Mouse (Mus musculus) stomach, embryonic 15.5 days (tissue): ENCODE data around the gene Slc9a9. TPM values are rescaled to one million over a fixed set of nuclear protein-coding genes. Genes with fewer than 3 reads are reported as not detected.

Source experiments
- ATAC-seq: fragments of 200-750 bp; cut with Nextera tagmentation; 2 replicates; pipeline ENCODE4 v1.8.0; 2017; ENCODE audit warnings: low read depth, moderate number of reproducible peaks, moderate TSS enrichment; ENCODE audit not compliant: insufficient read depth, low FRiP score
- H3K27ac ChIP-seq: fragments of 300-500 bp; sonication (generic); 2 replicates; pipeline ENCODE4 v1.5.1; 2015; ENCODE audit warnings: mild to moderate bottlenecking, inconsistent platforms
- H3K27me3 ChIP-seq: fragments of 300-500 bp; sonication (generic); replicated peaks from 2 replicates; pipeline ENCODE4 v1.6.1; 2015; ENCODE audit warnings: inconsistent platforms
- H3K36me3 ChIP-seq: fragments of 300-500 bp; sonication (generic); 2 replicates; pipeline ENCODE4 v1.6.1; 2015; ENCODE audit warnings: inconsistent platforms
- H3K4me1 ChIP-seq: fragments of 300-500 bp; sonication (generic); 2 replicates; pipeline ENCODE4 v1.6.1; 2015; ENCODE audit warnings: inconsistent platforms
- H3K4me2 ChIP-seq: fragments of 300-500 bp; sonication (generic); 2 replicates; pipeline ENCODE4 v1.6.1; 2015; ENCODE audit warnings: mild to moderate bottlenecking, inconsistent platforms
- H3K4me3 ChIP-seq: fragments of 300-500 bp; sonication (generic); replicated peaks from 2 replicates; pipeline ENCODE4 v1.5.1; 2015; ENCODE audit warnings: inconsistent platforms
- H3K9ac ChIP-seq: fragments of 300-500 bp; sonication (generic); 2 replicates; pipeline ENCODE4 v1.6.1; 2015; ENCODE audit warnings: inconsistent platforms
- H3K9me3 ChIP-seq: fragments of 300-500 bp; sonication (generic); 2 replicates; pipeline ENCODE4 v1.6.1; 2016; ENCODE audit warnings: inconsistent platforms
- WGBS: fragments of 180-500 bp; shearing (Covaris S2); methylation state at CpG from one replicate; pipeline ENCODE4 v1.1.7; 2015; 5-methylcytosine and 5-hydroxymethylcytosine counted together
- polyA plus RNA-seq: library from polyadenylated mRNA; unstranded; fragments of >200 nt; fragmentation: Nextera tagmentation; extraction: Ambion mirVana; gene quantifications from 2 replicates; pipeline ENCODE4 v1.2.1, GENCODE M21; 2015

The Slc9a9 gene
- polyA plus RNA-seq, 1 experiment from 2014 or later = 3.9 TPM

DNA sequence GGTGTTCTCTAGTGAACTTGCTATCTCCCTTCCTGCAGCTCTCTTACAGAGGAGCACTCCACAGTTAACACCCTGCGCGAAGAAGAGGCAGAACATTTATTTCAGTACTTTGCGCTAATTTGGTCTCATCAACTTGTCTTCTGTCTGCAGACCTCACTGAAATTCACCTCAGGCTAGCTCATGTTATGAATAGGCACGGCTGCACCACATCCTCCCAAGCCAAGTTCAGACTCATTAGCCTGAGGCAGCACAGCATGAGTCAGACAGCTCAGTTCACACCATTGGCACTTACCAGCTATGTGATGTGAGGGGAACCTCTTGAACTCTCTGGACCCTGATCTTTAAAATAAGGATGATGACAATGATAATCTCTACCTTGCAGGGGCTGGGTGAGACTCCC is 482.0 kb downstream of the Slc9a9 start:
- 75% methylated on average over 4 of the region's 4 CpGs for WGBS
- H3K4me2 ChIP-seq = no peak overlapping the region
- no peak for ATAC-seq
- H3K27me3 ChIP-seq = no peaks in the 10 kb centered on the region
- H3K4me1 ChIP-seq = no peaks in the 10 kb centered on the region
- H3K4me3 ChIP-seq = no peak overlapping the region
- no peaks in the 10 kb centered on the region for H3K36me3 ChIP-seq
- no peaks in the 10 kb centered on the region for H3K9me3 ChIP-seq
- no peak overlapping the region for H3K9ac ChIP-seq
- no peak overlapping the region for H3K27ac ChIP-seq

DNA sequence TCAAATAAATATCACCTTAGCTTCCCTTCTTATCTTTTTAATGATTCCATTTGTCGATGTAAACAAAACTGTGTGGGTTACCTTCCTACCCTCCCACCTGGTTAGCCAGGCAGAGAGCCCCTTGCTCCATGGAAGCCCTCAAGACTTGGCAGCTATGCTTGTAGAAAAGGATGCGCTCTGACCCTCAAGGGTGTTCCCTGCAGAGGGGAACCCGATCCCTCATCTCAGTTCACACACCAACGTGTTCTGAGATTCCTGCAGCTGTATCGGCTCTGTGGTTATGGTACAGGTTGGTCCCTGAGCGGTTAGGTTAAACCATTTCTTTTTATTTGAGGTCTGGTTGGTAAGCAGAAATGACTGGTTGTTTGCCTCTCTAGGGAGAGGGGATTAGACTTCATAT is 484.3 kb downstream of the Slc9a9 start:
- ATAC-seq = no peak
- H3K4me3 ChIP-seq = no peak overlapping the region
- H3K27ac ChIP-seq = no peak overlapping the region
- no peaks in the 10 kb centered on the region for H3K36me3 ChIP-seq
- H3K4me2 ChIP-seq = no peak overlapping the region
- no peaks in the 10 kb centered on the region for H3K27me3 ChIP-seq
- no peaks in the 10 kb centered on the region for H3K4me1 ChIP-seq
- WGBS = 73% methylated on average over 6 of the region's 6 CpGs
- no peaks in the 10 kb centered on the region for H3K9me3 ChIP-seq
- no peak overlapping the region for H3K9ac ChIP-seq

DNA sequence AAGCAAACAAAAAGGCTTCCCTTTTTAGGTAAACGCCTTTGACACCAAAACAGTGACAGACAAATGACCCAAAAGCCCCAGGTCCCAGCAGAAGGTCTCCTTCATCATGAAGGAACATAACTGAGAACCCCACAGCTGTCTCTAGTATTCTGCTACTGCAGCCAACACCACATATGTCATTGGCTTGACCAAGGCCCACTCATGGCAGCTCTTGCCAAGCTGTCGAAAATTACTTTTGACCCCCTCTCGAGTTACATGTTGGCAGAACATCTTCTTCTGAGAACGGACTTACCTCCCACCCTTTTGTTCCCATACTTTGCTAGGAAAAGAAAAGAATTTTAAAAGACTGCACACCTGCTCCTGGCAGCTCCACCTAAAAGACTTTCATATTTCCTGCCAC is 488.2 kb downstream of the Slc9a9 start:
- 50% methylated on average over 4 of the region's 4 CpGs for WGBS
- ATAC-seq = no peak
- no peak overlapping the region for H3K4me2 ChIP-seq
- no peaks in the 10 kb centered on the region for H3K27me3 ChIP-seq
- H3K4me3 ChIP-seq = no peak overlapping the region
- no peaks in the 10 kb centered on the region for H3K9me3 ChIP-seq
- H3K27ac ChIP-seq = no peak overlapping the region
- H3K36me3 ChIP-seq = no peaks in the 10 kb centered on the region
- no peaks in the 10 kb centered on the region for H3K4me1 ChIP-seq
- H3K9ac ChIP-seq = no peak overlapping the region

DNA sequence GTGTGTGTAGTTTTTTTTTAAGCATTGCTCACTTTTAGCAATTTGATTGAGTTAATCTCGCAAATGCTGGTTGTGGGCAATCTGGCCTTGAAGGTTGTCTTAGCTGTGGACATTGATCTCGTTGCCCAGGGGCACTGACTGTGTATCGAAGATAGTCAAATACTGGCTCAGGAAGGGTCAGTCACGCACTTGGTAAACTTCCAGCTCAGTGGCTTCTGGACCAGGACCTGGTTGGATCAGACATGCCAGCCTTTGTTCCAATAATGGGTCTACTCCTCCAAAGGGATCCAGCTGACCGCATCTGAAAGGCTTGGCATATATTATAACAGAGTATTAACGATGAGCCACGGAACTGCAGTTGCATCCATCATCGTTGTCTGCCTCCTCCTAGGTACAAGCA is 489.2 kb downstream of the Slc9a9 start:
- Histone ChIP-seq H3K4me3 (no peak overlapping the region), H3K9ac (no peak overlapping the region), H3K27ac (no peak overlapping the region), H3K36me3 (no peaks in the 10 kb centered on the region), H3K4me1 (no peaks in the 10 kb centered on the region), H3K27me3 (no peaks in the 10 kb centered on the region), H3K9me3 (no peaks in the 10 kb centered on the region), H3K4me2 (no peak overlapping the region)
- ATAC-seq = no peak
- 81% methylated on average over 8 of the region's 8 CpGs for WGBS

DNA sequence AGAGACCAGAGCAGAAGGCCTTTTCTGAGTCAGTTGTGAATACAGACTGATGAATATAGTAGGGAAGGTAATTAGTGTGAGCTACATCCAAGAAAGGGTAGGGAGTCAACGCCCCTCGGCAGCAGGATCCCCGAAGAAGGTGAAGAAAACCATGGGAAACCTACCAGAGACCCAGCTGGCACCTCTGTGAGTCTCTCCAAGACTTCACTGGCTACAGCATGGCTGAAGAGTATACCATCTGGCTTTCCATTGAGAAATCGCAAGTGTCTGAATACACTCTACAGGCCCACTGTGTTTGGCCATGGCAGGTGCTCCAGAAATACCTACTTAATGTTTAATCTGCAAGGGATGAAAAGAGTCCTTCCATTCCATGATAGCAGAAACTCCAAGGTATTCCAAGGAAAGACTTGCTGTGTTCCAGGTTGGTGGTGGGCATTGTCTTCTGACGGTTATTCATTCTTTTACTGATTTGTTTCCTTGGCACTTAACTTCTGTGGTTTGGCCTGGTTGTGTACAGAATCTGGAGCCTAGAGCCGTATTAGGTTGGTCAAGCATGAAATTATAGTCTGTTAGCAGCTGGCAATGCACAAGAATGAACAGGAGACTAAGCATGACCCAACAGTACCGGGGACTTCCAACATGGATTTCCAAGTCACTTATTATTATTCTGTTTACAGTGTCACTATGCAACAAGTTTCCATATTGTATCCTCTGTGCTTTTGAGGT is 491.0 kb downstream of the Slc9a9 start:
- H3K27ac ChIP-seq = no peak overlapping the region
- 88% methylated on average over 7 of the region's 7 CpGs for WGBS
- no peaks in the 10 kb centered on the region for H3K27me3 ChIP-seq
- no peaks in the 10 kb centered on the region for H3K4me1 ChIP-seq
- H3K4me3 ChIP-seq = no peak overlapping the region
- no peaks in the 10 kb centered on the region for H3K9me3 ChIP-seq
- H3K36me3 ChIP-seq = no peaks in the 10 kb centered on the region
- no peak overlapping the region for H3K9ac ChIP-seq
- no peak overlapping the region for H3K4me2 ChIP-seq
- no peak for ATAC-seq

DNA sequence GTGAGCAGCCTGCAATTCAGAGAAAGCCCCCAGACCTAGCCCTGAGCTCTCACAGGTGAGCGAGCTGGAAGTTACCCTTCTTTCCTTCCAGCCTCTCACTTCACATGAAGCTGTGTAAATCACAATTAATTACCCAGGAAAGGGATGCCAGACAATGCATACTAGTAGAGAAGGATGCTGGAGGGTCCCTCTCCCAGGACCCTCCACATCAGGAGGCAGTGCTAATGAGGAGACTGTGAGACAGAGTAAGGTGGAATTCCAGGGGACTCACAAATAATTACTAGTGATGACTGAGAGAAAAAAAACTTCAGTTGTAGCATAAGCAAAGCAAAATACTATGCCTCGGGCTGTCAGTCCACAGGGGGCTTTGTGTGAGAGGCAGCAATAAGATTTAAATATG is 492.0 kb downstream of the Slc9a9 start:
- H3K4me3 ChIP-seq = no peak overlapping the region
- no peak for ATAC-seq
- H3K9me3 ChIP-seq = no peaks in the 10 kb centered on the region
- no peak overlapping the region for H3K9ac ChIP-seq
- H3K4me2 ChIP-seq = no peak overlapping the region
- no peaks in the 10 kb centered on the region for H3K36me3 ChIP-seq
- no peak overlapping the region for H3K27ac ChIP-seq
- 65% methylated on average over 2 of the region's 2 CpGs for WGBS
- H3K4me1 ChIP-seq = no peaks in the 10 kb centered on the region
- H3K27me3 ChIP-seq = no peaks in the 10 kb centered on the region

DNA sequence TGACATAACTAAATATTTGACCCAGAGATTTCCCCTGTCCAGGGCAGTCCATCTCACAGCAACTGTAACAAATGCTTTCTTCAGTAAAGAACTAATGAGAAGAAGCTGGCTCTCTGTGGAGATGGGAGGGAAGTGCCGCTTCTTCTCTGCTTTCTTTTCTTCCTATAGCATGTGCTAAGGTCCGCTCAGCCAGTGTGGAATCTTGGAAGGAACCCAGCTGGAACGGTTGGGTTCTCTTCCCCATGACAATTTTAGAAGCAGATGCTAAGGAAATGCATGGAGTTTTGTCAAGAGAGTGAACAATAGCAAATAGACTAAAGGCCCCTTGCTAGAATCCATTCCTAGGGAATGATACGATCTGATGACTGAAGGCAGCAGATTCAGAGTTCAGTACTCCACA is 496.5 kb downstream of the Slc9a9 start:
- 70% methylated on average over 4 of the region's 4 CpGs for WGBS
- Histone ChIP-seq H3K9ac (no peak overlapping the region), H3K4me2 (no peak overlapping the region)

DNA sequence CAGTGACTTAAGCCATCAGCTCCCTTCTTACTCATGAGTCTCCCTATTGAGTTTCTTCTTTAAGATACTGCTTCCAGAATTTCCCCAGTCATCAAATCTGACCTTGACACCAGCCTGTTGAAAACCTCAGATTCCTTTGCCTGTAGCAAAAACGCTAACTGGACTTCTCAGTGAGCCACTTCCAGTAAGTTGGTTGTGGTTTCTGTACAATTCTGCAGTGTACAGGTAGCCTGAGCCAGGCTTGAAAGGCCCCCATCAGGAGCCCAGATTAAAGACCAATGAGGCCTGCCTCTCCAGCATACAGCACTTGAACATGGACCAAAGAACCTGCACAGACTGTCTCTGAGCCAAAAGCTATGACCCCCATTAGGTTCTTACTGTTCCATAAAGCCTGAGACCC is 498.1 kb downstream of the Slc9a9 start:
- ATAC-seq = no peak
- H3K36me3 ChIP-seq = no peaks in the 10 kb centered on the region
- 68% methylated on average over 1 of the region's 1 CpGs for WGBS

More for the DNA sequence above, 496.5 kb downstream of the Slc9a9 start:
- Histone ChIP-seq H3K4me3 (no peak overlapping the region), H3K9me3 (no peaks in the 10 kb centered on the region), H3K27ac (no peak overlapping the region), H3K36me3 (no peaks in the 10 kb centered on the region), H3K27me3 (no peaks in the 10 kb centered on the region), H3K4me1 (no peaks in the 10 kb centered on the region)
- no peak for ATAC-seq

DNA sequence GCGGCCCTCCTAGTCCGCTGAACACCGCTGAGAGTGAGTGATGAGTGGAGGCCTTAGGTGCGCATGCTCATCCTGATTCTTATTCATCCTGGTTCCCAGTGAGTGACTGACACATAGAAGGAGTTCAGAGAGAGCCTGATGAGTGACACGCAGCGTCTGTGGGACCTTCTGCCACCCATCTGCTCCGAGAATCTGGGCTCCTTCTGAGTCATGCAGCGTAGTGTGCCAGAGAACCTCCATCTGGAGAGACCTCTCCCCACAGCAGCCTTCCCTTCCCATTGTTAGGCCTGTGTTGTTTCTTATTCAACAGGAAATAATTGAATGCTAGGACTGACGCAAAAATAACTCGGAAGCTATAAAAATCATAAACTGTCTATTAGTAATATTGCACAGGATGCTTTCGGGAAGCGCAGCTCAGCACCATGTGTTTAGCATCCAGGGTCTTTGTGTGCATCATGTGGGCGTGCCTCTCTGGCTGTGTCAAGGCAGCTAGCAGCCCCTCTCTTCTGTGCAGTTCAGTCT is 498.8 kb downstream of the Slc9a9 start:
- H3K4me1 ChIP-seq = no peaks in the 10 kb centered on the region
- H3K4me3 ChIP-seq = no peak overlapping the region
- H3K27ac ChIP-seq = no peak overlapping the region
- ATAC-seq = no peak
- H3K36me3 ChIP-seq = no peaks in the 10 kb centered on the region
- H3K9ac ChIP-seq = no peak overlapping the region
- H3K27me3 ChIP-seq = no peaks in the 10 kb centered on the region
- H3K4me2 ChIP-seq = no peak overlapping the region
- WGBS = 77% methylated on average over 13 of the region's 13 CpGs
- H3K9me3 ChIP-seq = no peaks in the 10 kb centered on the region

More for the DNA sequence above, 498.1 kb downstream of the Slc9a9 start:
- Histone ChIP-seq H3K4me3 (no peak overlapping the region), H3K27ac (no peak overlapping the region), H3K4me1 (no peaks in the 10 kb centered on the region), H3K27me3 (no peaks in the 10 kb centered on the region), H3K9me3 (no peaks in the 10 kb centered on the region), H3K4me2 (no peak overlapping the region), H3K9ac (no peak overlapping the region)

DNA sequence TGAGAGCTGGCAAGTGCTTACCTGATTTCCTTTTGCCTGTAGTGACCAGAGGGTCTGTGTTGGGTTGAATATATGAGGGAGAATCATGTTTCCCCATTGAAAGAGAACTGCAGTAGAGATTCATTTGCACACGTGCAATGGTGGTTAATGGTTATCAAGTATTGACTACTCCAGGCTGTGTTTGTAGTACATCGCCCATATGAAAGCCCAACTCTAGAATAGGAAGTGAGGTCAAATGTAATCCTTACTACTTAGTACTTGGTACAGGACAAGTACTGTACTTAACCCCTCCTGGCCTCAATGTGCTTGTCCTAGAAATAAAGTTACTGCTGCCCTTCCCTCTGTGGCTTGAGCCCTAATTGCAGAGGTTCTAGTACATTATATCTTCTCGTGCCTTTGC is 508.5 kb downstream of the Slc9a9 start:
- Histone ChIP-seq H3K4me3 (no peak overlapping the region), H3K27me3 (no peaks in the 10 kb centered on the region), H3K9ac (no peak overlapping the region), H3K4me1 (0 out of 2 replicates have a peak, but pooled peaks cover 5% of the 10 kb centered on the region), H3K4me2 (no peak overlapping the region), H3K9me3 (no peaks in the 10 kb centered on the region), H3K36me3 (no peaks in the 10 kb centered on the region), H3K27ac (no peak overlapping the region)
- 74% methylated on average over 3 of the region's 3 CpGs for WGBS
- no peak for ATAC-seq

DNA sequence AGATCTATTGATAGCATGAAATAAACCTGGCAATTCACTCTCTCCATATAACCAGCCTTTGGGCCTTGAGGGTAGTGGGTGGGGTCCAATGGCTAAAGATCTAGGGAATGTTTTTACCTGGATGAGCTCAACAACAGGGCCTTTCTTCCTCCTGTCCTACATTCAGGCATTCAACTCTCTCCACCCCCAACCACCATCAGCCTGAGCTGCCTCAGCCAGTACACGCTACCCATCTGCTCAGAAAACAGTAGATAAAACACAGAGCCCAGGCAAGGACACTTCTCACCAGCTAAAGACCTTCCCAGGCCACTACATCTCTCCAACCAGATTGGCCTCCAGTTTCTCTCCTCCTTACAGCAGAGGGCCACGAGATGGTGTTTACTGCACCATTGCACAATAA is 510.3 kb downstream of the Slc9a9 start:
- no peak for ATAC-seq
- H3K27me3 ChIP-seq = no peaks in the 10 kb centered on the region

DNA sequence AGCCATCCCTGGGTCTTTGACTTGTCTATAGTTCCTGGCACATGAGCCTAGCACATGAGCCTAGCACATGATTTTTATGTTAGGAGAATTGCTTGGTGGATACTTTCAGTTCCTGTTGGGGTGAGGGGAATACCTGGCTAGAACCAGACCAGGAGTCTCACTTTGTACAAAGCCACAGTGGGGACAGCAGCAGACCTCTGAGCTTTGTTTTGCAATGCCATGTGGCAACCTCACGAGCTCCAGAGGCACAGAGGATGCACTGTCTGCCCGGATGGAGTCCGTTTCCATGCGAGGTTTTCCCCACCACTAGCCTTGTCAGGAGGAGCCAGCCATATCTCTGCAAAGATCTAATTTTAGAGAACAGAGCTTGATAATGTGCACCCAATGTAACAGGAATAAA is 510.9 kb downstream of the Slc9a9 start:
- Histone ChIP-seq H3K4me1 (0 out of 2 replicates have a peak, but pooled peaks cover 5% of the 10 kb centered on the region), H3K4me3 (no peak overlapping the region), H3K36me3 (no peaks in the 10 kb centered on the region), H3K4me2 (no peak overlapping the region), H3K9ac (no peak overlapping the region), H3K27me3 (no peaks in the 10 kb centered on the region), H3K27ac (no peak overlapping the region), H3K9me3 (no peaks in the 10 kb centered on the region)
- ATAC-seq = no peak
- WGBS = 69% methylated on average over 4 of the region's 4 CpGs

More for the DNA sequence above, 510.3 kb downstream of the Slc9a9 start:
- Histone ChIP-seq H3K36me3 (no peaks in the 10 kb centered on the region), H3K27ac (no peak overlapping the region), H3K9ac (no peak overlapping the region), H3K4me2 (no peak overlapping the region), H3K4me3 (no peak overlapping the region), H3K4me1 (0 out of 2 replicates have a peak, but pooled peaks cover 5% of the 10 kb centered on the region), H3K9me3 (no peaks in the 10 kb centered on the region)
- 67% methylated on average over 2 of the region's 2 CpGs for WGBS
